Mouse (Mus musculus) inflammation-experienced regulatory T-cells, adult 6 months (primary cell): ENCODE measurements around the gene Ankrd54. TPM values are rescaled to one million over a fixed set of nuclear protein-coding genes. Genes with fewer than 3 reads are reported as not detected.
"Not testable (repeated sequence)": the region's sequence is repeated elsewhere in the genome, so short reads cannot be mapped to it uniquely, and the experiment has no call there.

Experiments
- ATAC-seq: one replicate; pipeline ENCODE4 v1.8.0; 2017
- polyA plus RNA-seq, 3 experiments: library from polyadenylated mRNA; unstranded; fragments of 100-300 nt; shearing (Covaris generic); gene quantifications; one replicate each; pipeline ENCODE4 v1.2.1; 2017

Ankrd54 gene
- polyA plus RNA-seq, 3 experiments from 2014 or later, result 5.5 to 10.8 (median 9.2) TPM

DNA sequence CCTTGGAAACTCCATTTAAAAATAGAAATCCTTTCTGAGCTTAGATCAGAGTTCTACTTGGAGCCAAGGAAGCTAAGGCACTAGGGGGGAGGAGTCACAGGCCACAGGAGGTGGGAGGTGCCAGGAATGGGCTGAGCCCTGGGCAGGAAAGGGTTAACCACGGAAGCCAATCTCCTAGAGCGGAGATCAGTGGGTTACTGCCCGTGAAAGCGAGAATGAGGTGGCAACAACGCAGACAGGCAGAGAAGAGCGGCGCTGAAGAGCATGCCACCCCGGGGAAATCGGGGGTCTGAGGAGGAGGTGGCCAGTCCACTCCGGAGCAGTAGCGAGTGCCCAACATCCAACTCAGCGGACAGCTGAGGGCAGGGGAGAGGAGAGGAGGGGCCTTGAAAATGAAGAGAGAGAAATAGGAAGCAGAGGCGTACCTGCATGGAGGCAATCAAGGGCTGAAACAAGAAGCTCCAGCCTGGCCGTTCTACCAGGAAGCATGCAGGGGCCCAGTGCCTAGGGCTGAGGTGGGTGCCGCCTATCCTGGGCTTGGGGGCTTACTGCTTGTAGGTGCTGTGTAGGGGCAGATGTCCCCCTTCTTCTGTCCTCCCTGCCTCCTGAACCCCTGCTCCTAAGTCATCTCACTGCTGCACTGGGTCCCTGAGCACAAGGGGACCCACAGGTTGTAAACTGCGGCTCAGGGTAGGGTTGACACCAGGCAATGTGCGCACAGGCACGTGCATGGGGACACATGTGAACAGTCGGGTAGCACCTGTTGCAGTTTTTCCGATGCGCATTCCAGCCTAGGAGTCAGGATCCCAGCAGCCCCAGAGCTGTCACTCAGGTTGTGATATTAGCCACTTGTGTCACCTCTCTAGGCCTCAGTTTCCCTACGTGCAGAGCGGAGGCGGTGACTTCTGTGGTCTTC is 21.9 kb downstream of the Ankrd54 start:
- peak; percentile 28 for ATAC-seq

DNA sequence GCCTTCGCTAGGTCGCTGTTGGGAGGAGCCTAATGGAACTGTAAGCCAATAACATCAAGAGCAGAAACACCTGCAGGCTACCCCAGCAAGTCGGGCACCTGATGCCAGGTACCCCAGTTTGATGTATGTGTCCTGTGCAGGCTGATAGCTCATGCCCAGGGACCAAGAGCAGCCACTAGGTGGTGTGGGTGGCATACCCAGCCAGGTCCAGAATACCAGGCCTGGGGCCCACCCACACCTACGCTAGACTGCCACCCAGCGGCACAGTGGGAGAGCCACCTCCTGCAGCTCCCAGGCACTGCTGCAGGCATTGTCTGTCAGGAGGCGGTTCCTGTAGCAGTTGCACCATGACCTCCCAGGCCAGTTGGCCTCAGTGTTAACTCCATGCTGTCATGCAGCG is 23.8 kb downstream of the Ankrd54 start:
- peak; percentile 87 for ATAC-seq

DNA sequence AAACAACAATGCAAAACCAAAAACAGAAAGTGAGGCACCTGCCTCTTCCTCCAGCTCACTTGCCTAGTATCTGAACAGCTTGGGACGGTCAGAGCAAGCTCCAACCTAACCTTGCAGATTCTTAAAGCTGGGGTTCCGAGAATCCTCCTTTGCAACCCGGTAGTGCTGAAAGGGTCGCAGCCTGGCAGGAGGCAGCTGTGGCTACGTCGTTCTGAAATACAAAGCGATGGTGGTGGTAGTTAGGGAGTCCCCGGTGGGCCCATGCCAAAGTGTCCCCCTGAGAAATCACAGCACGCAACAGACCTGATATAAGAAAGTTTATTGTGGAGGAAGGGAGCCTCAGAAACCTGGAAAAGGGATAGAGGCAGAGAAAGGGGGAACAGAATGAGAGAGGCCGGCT is 24.4 kb downstream of the Ankrd54 start:
- ATAC-seq, result no peak

DNA sequence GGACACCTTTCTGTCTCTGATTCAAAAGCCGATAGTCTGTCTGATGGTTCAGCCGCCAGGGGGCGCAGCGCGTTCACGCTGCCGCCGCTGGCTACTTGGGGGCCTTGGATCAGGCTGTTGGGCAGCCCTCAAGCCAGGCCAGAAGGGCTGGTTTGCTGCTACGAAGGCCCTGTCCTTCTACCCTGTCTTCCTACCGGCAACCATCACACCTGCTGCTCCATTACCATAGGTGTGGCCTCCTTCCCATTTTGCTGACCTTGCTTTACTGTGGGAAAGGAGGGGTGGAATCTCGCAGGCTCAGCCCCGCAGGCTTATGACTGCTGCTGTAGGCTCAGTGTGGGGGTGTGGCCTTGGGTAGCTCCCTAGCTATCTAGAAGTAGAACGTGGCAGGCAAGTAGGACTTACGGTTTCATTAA is 24.8 kb downstream of the Ankrd54 start:
- peak; percentile 37 for ATAC-seq

DNA sequence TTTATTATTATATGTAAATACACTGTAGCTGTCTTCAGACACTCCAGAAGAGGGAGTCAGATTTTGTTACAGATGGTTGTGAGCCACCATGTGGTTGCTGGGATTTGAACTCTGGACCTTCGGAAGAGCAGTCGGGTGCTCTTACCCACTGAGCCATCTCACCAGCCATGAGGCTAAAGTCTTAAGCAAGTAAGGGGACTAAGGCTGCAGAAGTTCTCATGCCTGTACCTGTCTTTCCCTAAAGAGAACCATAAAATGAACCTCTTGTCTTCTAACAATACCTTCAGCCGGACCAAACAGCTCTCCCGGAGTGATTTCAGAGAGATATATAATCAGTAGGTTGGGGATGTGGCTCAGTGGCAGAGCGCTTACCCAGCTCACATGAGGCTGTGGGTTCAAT is 30.8 kb downstream of the Ankrd54 start:
- ATAC-seq, result not testable (repeated sequence)

DNA sequence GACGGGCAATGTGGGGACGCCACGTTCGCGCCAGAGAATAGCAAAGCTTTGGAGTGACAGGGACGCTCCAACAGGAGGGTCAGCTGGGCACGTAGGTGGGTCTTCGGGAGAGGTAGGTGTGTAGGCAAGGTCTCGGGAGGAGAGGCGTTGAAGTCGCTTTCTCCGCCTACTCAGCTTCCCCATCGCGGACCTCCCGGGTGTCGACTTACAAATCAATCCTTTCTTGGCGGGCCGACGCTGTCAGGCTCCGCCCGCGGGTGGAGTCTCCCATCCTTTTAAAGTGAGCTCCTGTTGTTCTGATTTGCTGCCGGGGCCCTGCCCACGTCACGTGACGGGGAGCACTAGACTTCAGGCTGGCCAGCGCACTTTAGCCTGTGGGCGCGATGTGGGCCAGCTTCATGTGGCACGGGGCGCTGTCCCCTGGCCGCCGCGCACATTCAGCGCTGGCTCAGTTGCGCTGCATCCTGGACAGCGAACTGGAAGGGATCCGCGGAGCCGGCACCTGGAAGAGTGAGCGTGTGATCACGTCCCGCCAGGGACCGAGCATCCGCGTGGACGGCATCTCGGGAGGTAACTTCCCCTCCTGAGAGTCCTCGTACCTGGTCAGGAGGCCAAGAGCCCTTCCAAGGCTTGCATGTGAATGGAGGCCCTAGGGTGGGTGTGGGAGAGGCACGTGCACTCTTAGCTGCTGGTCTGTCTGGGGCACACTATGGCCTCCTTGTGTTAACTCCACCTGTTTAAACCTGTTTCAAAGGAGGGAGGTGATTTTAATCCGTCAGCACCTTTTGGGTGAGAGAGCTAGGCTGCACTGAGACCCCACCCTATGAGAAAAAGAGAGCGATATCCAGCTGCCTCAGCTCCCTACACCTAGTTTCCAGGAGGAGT is 31.9 kb downstream of the Ankrd54 start:
- ATAC-seq, result peak; percentile 87

DNA sequence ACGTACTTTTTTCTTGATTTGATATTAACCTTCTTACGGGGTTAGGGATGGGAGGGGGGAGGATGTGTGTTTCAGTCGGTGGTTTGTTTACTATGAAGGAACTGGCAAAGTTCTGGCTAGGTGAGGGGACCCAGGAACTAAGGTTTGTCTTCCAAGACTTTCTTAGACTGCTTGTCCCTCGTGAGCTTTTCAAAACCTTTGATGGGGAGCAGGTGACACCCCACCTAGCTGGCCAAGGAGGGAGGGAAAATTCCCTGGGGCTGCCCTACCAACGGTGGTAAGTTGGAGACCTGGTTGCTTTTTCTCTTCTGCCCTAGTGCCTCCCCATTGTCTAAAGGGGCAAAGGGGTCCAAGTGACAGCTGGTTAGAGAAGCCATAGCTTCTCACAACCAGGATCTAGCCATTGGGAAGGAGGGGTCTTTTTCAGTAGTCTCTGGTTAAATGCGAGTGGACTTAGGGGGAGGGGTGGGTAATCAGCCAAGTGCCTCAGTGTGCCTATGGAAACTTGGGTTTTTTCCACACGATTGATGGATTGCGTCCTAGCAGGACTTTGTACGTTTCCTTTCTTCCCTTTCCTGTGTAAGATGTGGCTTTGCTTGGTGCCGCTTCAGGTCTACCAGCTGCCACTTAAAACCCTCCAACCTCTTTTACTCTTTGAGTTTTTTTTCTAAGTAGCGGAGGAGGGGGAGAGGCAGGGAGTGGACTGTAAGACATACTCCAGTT is 33.0 kb downstream of the Ankrd54 start:
- no peak for ATAC-seq

DNA sequence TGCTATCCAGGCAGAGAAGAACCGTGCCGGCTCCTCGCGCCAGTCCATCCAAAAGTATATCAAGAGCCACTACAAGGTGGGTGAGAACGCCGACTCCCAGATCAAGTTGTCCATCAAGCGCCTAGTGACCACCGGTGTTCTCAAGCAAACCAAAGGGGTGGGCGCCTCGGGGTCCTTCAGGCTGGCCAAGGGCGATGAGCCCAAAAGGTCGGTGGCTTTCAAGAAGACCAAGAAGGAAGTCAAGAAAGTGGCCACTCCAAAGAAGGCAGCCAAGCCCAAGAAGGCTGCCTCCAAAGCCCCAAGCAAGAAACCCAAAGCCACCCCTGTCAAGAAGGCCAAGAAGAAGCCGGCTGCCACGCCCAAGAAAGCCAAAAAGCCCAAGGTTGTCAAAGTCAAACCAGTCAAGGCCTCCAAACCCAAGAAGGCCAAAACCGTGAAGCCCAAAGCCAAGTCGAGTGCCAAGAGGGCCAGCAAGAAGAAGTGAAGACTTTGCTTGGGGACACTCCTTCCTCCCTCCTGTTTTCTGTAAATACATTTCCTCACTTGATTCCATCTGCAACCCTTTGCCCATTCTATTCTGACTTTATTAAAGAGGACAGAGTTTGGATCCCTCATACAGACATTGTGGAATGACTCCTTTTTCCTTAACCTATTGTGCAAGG is 33.7 kb downstream of the Ankrd54 start:
- no peak for ATAC-seq

DNA sequence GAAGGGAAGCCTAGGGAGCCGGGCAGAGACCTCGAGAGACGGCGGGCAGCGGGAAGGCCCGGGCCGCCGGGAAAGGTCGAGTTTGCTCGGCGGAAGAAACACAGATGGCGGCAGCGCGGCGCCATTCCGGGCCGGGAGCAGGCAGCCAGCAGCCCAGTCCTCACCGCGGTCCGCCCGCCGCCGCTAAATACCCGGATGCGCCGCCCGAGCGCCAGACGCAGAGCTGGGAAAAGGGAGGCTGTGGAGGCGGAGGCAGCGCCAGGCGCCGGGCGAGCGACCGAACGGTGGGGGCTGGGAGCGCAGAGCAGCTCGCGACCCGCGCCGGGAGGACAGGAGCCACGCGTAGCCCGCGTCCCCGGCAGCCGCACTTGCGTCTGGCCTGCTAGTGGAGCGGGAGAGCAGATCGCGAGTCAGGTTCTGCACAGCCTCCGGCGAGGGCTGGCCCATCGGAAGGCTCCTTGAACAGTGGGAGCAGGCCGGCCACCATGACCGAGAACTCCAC is 34.4 kb downstream of the Ankrd54 start, which contains the start of gene H1f0:
H1f0 (plus strand) TSS at position 214 of the 502 bp plus-strand sequence.
- ATAC-seq, result peak; percentile 75

DNA sequence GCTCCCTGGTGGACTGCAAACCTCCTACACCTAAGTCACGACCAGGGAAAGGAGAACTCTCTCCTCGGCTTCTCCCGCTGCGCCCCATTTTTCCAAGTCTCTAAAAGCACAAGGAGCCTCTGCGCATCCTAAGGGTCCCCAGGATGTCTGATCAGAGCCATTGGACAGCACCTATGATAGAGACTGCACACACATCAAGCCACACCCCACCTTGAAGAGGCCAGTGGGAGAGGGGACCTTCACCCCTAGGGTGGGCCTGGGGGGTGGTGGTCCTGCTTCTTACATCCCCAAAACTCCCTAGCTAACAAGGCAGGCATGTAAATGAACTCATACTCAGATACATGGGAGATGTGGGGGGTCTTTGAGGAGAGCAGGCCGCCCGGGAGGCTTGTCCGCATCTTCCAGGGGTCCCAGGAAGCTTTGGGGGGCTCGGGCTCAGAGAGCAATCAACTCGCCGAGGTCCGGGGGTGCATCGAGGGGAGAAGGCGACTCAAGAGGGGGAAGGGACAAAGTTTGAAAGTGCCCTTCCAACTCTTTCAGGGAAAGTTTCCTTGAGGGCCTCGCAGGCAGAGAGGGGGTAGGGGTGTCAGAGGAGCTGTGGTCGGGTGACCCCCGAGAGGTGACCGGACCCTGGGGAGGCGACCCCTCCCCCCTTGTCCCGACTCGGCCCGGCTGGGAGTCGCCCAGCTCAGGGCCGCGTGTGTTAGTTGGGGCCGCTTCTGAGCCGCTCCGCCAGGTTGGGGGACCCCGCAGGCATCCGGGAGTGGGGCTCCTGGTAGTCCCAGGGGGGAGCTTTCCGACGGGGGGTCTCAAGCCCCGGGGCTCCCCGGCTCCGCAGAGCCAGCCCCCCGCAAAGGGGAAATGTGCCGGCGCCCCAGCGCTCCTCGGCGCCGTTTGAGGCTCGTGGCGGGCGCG is 35.1 kb downstream of the Ankrd54 start:
- no peak for ATAC-seq

DNA sequence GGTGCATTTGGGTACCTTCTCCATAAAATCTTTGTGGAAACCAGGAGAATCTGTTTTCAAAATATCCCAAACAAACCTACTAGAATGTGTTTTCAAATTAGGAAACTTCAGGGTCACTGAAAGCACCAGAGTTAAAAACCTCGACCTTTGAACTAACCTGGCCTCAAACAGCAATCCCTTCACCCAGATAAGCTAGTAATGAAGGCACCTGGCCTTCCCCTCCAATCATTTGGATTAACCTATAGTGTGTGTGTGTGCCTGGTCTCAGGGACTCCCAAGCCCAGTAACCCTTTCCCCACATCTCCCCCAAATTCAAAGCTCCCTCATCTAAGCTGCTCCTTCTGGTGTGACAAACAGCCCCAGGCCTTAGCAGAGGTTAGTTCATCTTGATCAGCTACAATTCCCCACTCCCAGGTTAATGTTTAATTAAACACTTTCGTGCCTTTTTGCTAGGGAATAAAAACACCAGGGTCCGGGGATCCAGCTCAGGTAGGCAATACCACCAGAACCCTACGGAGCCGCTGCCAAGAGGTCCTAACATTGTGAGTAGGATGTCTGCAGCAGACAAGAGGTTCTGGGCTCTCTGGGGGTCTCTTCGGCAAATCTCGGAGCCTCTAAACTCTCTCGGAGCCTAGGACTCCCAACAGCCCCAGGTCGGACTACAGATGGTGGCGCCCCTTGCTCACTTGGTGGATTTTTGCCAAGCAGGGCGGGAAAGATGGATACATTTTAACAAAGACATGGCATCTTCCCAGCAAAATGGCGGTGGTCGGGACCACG is 36.0 kb downstream of the Ankrd54 start:
- ATAC-seq, result no peak

DNA sequence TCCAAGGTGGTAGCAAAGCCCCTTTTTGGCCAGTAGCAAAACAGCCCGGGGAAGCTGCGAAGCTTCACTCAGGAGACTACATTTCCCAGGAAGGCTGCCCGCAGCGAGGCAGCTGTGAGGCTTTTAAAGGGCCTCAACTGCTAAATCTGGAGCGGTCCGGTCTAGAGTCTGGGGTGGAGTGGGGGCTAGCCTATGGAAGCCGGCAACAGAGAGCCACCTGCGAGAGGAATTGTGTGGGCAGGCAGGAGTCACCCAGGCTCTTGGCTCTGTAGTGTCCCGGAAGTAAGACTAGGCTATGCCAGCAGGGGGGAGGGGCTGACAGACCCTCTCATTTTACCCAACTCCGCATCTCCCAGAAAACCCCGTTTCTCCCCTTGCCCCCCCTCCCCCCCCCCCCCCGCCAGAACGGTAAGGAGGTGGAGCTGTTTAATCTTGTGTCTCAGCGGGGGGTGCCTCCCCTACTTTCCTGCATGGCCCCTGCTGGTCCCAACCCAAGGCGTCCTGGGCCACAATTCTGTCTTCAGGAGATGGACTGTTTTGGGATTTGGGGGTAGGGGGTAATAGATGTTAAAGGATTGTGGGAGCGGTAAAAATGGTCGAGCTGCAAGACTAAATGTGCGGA is 36.9 kb downstream of the Ankrd54 start:
- ATAC-seq, result no peak

DNA sequence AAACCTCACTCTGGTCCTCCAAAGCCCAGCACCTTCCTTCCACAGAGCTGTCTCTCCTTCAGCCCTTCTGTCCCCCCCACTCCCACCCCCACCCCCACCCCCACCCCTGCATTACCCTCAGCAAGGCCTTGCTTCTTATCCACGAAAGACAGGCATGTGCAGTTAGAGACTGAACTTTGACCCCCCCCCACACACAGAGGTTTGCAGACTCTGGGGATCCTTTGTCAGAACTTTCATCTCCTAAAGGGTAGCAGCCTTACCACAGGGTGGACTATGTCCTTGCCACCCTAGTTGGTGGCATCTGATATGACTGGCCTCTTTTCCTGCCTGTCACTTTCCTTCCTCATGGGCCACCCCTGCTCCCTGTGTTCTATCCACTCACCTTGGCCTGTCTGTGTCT is 39.3 kb downstream of the Ankrd54 start:
- no peak for ATAC-seq

DNA sequence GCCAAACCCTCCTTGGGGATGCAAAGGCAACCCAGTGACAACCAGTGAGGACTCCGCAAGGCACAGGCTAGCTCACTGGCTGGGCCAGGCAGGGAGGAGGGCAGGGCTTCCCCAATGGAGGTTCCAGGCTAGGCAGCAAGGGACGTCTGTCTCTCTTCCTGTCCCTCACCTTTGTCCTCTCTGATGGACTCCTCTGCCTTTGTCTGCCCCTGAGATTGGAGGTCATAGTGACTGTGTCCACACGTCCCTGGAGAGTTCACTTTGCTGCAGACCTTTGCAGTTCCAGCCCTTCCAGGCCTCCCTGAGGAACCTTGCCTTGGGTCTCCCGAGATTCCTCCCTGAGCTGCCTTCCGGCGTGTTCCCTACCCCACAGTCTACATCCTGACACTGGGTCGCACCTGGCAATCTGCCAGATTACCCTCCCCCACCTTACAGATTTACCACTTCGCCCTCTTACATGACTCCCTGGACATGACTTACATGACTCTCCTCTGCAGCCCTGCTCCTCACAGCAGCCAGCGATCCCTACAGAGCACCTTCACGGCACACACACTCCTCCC is 39.9 kb downstream of the Ankrd54 start:
- no peak for ATAC-seq

DNA sequence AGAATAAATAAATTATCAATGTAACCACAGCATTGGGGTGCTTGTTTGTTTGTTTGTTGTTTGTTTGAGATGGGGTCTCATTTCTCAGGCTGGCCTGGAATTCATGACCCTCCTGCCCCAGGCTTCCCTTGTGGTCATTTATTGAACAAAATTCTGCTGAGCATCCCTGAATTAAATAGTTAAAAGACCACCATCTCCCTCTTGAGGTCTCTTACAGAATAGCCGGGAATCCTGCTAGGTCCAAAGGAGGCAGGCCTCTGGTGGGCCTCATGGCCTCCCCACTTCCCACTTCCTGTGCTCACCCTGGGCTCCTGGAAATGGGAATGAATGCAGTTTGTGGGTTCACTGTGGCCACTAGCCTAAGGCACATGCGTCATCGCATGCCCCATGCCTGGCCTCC is 43.8 kb downstream of the Ankrd54 start:
- ATAC-seq, result no peak

DNA sequence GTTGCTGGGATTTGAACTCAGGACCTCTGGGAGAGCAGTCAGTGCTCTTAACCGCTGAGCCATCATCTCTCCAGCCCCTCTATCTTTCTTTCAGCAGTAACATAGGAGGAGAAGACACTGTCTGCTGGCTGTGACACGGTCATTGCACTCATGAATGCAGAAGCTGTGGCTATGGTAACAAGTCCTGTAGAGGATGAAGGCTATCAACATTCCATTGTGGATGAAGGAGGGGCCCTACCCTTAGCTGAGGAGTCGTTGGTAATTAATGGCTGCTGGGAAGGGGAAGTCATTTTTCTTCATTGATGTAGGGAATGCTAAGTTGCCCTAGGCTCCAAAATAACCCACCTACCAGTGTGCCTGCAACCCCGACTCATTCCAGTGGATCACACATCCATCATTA is 44.5 kb downstream of the Ankrd54 start:
- no peak for ATAC-seq

DNA sequence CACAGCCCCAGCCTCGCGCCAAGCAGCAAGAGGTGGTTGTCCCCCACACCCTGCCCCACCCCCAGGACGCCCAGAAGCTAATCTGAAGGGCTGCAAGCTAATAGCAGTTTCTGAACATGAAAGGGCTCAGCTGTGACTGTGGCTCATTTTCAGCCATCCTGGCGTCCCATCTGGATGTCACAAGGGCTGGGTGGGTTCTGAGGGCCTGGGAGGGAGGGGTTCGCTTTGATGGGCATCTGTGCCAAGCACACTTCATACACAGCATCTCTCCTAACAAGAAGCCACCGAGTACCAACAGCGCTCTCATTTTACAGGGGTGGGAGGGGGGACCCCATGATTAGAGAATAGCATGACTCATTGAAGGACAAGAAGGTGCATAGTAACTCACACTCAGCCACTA is 49.3 kb downstream of the Ankrd54 start:
- no peak for ATAC-seq

DNA sequence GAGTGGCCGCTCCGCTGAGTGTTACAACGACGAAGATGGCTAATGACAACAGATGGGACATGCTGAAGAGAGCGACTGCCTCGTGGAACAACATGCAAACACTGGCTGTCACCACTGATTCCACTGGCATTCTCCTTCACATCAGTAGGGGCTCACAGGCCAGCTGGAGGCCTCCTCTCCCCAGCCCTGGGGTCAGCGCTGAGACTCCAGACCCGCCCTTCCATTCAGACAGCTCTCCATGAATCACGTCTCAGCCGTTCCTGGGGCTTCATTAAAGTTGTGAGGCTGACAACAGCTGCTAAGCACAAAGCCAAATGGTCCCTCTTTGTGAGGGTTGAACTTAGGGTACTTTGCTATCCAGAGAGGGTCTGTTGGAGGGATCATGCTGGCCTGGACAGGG is 51.1 kb downstream of the Ankrd54 start:
- no peak for ATAC-seq

DNA sequence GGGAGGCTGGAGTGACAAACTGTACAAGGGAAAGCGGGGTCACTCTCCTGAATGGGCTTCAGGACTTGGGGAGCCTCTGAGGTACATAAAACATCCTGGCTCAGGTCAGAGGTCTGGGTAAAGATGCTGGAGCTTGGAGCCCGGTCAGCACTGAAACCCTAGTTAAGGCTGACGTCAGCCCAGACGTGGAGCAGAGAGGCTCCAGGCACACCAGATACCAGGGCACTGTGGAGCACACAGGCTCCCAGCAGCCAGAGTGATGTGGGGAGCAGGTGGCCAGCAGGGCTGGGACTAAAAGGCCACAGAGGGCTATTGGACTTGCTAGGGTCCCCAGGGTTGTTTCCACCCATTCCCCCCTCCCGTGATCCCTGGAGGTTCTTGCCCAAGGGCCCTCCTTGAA is 53.0 kb downstream of the Ankrd54 start:
- no peak for ATAC-seq
